Mouse (Mus musculus): ENCODE measurements around the gene Aanat.

DNA sequence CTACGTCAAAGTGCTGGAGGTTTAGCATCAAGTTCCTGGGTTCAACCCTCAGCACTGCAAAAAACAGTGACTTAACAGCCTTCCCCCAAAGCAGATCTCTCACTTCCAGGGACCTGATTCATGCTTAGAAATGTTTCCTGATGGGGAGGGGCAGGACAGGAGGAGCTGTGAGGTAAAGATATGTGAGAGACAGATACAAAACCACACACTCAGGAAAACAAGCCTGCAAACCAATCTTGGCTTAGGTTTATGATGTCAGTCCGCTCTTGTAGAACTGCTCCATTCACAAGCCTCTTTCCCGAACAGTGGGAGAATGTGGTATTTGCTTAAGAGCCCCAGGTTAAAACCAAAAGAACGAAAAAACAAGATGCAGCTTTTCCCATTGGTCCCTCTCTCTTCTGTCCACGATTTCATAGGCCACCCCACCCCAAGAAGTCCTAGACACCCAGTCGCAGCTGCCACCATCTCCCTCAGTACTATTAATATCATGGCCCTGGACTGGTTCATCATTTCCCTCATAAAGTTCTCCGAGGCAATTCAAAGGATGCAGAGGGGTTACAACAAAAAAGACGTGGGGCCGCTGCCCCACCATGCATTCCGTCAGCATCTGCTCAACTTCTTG lies 6.1 kb upstream of the Aanat start:
- TF ChIP-seq POLR2A (IDR thresholded peaks at IDR 0.05; ENCODE audit: low read depth, low read length) (no peak), CTCF (IDR thresholded peaks at IDR 0.05; ENCODE audit: extremely low read depth, insufficient read depth, insufficient read length, insufficient replicate concordance) (no peak)

Data from spleen, adult 2 months (tissue).